Mouse (Mus musculus) left cerebral cortex, adult 11 months (tissue): ENCODE data around the gene Rflna.

Experiments
- DNase-seq: peaks from one replicate; pipeline ENCODE4 v3.0.0; 2022; ENCODE audit warnings: low spot score

The Rflna gene

GRCm38 (mm10) chr5:125005871-125006652 lies 3.0 kb downstream of the Rflna start:
- no peak for DNase-seq

GRCm38 (mm10) chr5:125006896-125007295 lies 3.9 kb downstream of the Rflna start:
- no peak for DNase-seq

- no peak for DNase-seq
Observed at GRCm38 (mm10) chr5:125011166-125011565, 8.1 kb downstream of the Rflna start.

- DNase-seq: no peak
Observed at GRCm38 (mm10) chr5:125011628-125012027, 8.6 kb downstream of the Rflna start.

- DNase-seq: no peak
Observed at GRCm38 (mm10) chr5:125014497-125014896, 11.5 kb downstream of the Rflna start.

GRCm38 (mm10) chr5:125015066-125015465 lies 12.0 kb downstream of the Rflna start:
- no peak for DNase-seq

GRCm38 (mm10) chr5:125015576-125015975 lies 12.6 kb downstream of the Rflna start:
- no peak for DNase-seq

GRCm38 (mm10) chr5:125016421-125017242 lies 13.6 kb downstream of the Rflna start:
- no peak for DNase-seq

GRCm38 (mm10) chr5:125017332-125017731 lies 14.3 kb downstream of the Rflna start:
- DNase-seq: no peak

GRCm38 (mm10) chr5:125019099-125019498 lies 16.1 kb downstream of the Rflna start:
- no peak for DNase-seq

GRCm38 (mm10) chr5:125021298-125021697 lies 18.3 kb downstream of the Rflna start:
- peak; percentile 45 for DNase-seq

- no peak for DNase-seq
Observed at GRCm38 (mm10) chr5:125024002-125024401, 21.0 kb downstream of the Rflna start.

GRCm38 (mm10) chr5:125028371-125028770 lies 25.4 kb downstream of the Rflna start:
- no peak for DNase-seq

GRCm38 (mm10) chr5:125028911-125029310 lies 25.9 kb downstream of the Rflna start:
- DNase-seq: no peak

- DNase-seq: no peak
Observed at GRCm38 (mm10) chr5:125036483-125036882, 33.5 kb downstream of the Rflna start.

GRCm38 (mm10) chr5:125039377-125040027 lies 36.5 kb downstream of the Rflna start:
- no peak for DNase-seq

GRCm38 (mm10) chr5:125040128-125040584 lies 37.1 kb downstream of the Rflna start:
- no peak for DNase-seq

GRCm38 (mm10) chr5:125041578-125041977 lies 38.6 kb downstream of the Rflna start:
- DNase-seq: no peak

- DNase-seq: no peak
Observed at GRCm38 (mm10) chr5:125043448-125043847, 40.4 kb downstream of the Rflna start.

- no peak for DNase-seq
Observed at GRCm38 (mm10) chr5:125045202-125045601, 42.2 kb downstream of the Rflna start.

GRCm38 (mm10) chr5:125046436-125046835 lies 43.4 kb downstream of the Rflna start:
- DNase-seq: no peak

- DNase-seq: no peak
Observed at GRCm38 (mm10) chr5:125049481-125049880, 46.5 kb downstream of the Rflna start.

GRCm38 (mm10) chr5:125052237-125052602 lies 49.2 kb downstream of the Rflna start:
- DNase-seq: no peak
